Mouse (Mus musculus) erythroblast, adult 5-6 weeks (primary cell): ENCODE measurements around the gene Nelfa. TPM values are rescaled to one million over a fixed set of nuclear protein-coding genes. Genes with fewer than 3 reads are reported as not detected.
"Not testable (repeated sequence)": the region's sequence is repeated elsewhere in the genome, so short reads cannot be mapped to it uniquely, and the experiment has no call there.

ENCODE experiments used
- ATAC-seq: replicated peaks from 2 replicates; pipeline ENCODE4 v1.8.0; 2016; ENCODE audit warnings: moderate number of reproducible peaks, mild to moderate bottlenecking, moderate TSS enrichment, inconsistent platforms; ENCODE audit not compliant: poor library complexity, low FRiP score, severe bottlenecking
- total RNA-seq, 2 experiments: library from RNA; stranded (forward) in 1 of 2; stranded (reverse) in 1 of 2; fragments of 150-400 nt in 1 of 2; fragments of 200-764, 138-1000 nt in 1 of 2; gene quantifications; 2 replicates each; pipeline versions ENCODE4 v1.2.3 to v1.2.4; 2015 to 2017; ENCODE audit warnings: low replicate concordance in 2 of 2

Nelfa gene
- total RNA-seq (2015; ENCODE audit: low replicate concordance) (11.9 and 14.6 TPM in 2 replicates), total RNA-seq (2017; ENCODE audit: low replicate concordance) (6.1 and 13.0 TPM in 2 replicates)

DNA sequence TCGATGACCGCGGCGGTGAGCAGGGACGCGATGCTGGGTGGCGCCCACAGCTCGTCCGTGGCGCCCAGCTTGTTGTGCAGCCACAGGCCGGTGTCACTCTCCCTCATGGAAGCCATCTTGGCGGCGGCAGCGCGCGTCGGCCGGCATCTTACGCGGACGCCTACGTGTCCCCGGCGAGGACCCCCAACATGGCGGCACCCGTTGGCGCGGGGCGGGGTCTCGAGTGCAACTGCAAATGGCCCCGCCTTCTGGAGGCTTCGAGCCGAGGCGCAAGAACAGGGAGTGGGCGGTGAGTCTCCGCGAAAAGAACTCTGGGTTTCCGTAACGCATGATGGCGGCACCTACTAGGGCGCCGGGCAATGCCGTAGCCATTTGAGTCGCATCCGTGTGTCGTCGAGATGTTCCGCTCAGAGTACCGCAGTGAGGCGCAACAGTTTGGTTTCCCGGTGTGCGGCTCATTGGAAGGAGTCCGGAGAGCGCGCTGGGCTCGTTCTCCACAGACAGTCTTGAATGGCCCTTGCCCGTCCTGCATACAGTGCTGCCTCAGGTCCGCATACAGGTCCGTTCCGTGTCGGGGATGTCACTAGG, at the start of gene Nelfa:
TSS of gene Nelfa (minus strand) at position 294 of the 588 bp plus-strand sequence.
- ATAC-seq: peak; percentile 97

- ATAC-seq: no peak
Measured at GRCm38 (mm10) chr5:33983309-33984121, 47.3 kb upstream of the Nelfa start, which contains the start of gene Gm1673. Gene Gm1673 (plus strand): TSS chr5:33983433.

- no peak for ATAC-seq
Measured at GRCm38 (mm10) chr5:33982731-33983259, 46.6 kb upstream of the Nelfa start.

DNA sequence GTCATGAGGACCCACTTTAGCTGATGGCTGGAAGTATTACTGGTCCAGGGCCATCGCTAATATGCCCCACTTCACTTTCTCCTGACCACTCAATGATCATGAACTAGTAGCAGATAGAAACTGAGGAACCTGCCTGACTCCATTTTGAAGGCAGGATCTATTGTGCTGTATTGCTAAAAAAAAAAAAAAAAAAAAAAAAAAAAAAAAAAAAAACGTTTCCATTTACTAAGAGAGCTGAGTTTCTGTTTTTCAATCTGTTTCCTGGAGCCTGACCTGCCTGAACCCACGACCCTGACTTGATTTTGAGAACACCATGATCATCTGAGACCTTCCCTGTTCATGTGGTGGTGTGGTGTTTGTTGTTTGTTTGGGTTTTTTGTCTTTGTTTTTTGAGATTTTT, 40.1 kb upstream of the Nelfa start:
- ATAC-seq: no peak

DNA sequence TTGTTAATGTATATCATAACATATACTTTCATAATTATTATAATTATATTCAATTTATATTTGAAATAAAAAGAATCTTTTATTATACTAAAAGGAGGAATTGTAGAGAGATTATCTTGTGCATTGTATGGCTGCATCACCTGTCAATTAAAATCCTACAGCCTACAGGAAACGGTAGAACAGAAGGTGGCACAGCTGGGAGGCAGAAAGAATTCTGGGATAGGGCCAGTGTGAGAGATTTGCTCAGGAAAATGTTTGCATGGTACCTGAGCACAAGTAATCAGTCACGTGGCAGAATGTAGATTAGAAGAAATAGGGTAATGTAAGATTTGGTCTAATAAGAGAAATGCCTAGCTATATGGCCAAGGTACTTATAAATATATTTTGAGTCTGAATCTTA, 38.5 kb upstream of the Nelfa start:
- no peak for ATAC-seq

GRCm38 (mm10) chr5:33959382-33959781, 23.2 kb upstream of the Nelfa start:
- no peak for ATAC-seq

GRCm38 (mm10) chr5:33955868-33956267, 19.7 kb upstream of the Nelfa start:
- no peak for ATAC-seq

GRCm38 (mm10) chr5:33954354-33954753, 18.1 kb upstream of the Nelfa start:
- peak; percentile 55 for ATAC-seq

GRCm38 (mm10) chr5:33953471-33954185, 17.4 kb upstream of the Nelfa start:
- ATAC-seq: no peak

- ATAC-seq: no peak
Measured at GRCm38 (mm10) chr5:33948314-33948713, 12.1 kb upstream of the Nelfa start.

GRCm38 (mm10) chr5:33947035-33947434, 10.8 kb upstream of the Nelfa start:
- not testable (repeated sequence) for ATAC-seq

DNA sequence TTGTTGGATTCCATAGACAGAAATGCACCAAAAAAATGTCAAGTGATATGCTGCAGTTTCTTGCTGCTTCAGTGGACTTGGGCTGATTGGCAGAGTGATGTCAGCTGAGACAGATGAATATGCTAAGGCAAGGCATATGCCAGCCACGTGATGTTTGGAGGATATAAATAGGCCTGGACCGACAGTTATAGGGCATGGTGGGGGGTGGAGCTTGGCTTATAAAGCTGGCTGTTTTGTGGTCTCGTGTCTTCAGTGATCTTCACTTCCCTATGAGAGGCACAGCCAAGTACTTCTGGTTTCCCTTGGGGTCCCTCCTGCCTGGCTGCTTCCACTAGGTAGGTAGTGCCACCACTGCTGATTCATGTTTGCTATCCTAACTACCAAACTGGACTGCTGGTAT, 2.2 kb upstream of the Nelfa start:
- no peak for ATAC-seq

- no peak for ATAC-seq
Measured at GRCm38 (mm10) chr5:33937230-33937629, 1.0 kb upstream of the Nelfa start.

- no peak for ATAC-seq
Measured at GRCm38 (mm10) chr5:33935700-33936111, 507 bp downstream of the Nelfa start.

- ATAC-seq: no peak
Measured at GRCm38 (mm10) chr5:33934877-33935276, 1.3 kb downstream of the Nelfa start.

- no peak for ATAC-seq
Measured at GRCm38 (mm10) chr5:33934081-33934480, 2.1 kb downstream of the Nelfa start.

- ATAC-seq: no peak
Measured at GRCm38 (mm10) chr5:33932413-33932812, 3.8 kb downstream of the Nelfa start.

DNA sequence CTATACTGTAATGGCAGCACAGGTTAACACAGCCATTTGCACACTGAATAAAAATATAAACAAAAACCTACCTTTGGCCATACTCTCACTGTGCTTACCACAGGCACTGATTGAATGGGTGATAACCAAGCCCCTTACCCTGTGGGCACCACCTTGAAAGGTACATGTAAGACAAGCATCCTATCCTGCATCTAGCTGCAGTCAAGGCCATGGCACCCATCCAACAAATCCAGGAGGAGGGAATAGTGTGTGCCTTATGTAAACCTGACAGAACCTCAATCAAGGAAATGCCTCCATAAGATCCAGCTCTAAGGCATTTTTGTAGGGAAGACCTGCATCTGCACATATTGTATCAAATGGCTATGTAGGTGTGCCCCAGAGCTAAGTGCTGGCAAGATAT, 10.0 kb downstream of the Nelfa start:
- no peak for ATAC-seq

DNA sequence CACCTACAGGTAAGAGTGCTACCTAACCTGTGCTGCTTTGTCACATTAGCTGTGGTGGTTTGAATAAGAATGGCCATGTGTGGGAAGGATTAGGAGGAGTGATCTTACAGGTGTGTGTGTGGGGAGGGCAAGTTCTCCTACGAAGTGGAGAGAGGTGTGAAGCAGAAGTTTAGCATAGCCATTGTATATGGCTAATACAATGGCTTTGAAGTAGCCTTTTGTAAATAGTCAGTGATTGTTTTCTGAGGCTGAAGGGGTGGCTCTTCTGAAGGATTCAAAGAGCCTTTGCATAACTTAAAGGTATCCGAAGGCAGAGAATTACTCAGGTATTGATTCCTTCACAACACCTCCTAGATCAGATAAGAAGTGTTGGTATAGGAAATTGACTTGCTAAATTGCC, 13.6 kb downstream of the Nelfa start:
- no peak for ATAC-seq

DNA sequence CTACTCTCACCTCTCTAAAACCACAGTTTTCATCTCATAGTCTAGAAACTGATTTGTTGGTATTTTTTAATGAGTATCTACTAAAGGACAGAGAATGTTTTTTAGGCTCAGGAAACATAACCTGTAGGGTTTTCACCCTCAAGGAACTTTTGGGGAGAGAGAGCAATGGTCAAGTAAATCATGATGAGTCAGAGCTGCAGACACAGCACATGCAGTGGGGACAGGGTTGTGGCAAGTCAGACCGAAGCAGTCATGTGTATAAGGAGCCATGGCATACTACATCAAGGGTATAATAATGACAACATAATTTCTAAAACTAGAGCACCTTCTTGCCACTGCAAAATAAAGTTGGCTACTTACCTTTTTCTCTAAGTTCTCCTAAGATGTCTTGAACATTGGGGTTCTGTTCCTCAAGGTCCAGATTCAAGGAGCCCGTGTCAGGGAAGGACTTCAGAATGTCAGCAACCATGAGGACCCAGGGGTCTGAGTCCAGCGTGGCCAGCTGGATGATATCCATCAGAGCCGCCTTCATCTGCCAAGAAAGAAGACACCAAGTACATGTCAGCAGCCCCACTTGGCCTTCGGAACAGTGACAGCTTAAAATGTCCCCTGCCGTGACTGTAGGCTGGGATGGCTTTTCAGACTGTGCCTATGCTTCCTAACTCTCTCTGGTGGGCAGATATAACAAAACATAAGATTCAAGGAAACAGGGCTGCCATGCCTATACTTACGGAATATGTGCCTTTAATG, 14.6 kb downstream of the Nelfa start:
- ATAC-seq: no peak
